Mouse (Mus musculus) MEL-GATA-1-ER (cell line): ENCODE measurements around the gene Nipal4.

Source experiments
- DNase-seq: peaks from one replicate; pipeline ENCODE4 v3.0.0-alpha.2; 2012; ENCODE audit warnings: low read depth; ENCODE audit errors: extremely low read depth

Nipal4 gene

GRCm38 (mm10) chr11:46115411-46116173 lies 50.7 kb downstream of the Nipal4 start:
- no peak for DNase-seq

GRCm38 (mm10) chr11:46115011-46115410 lies 51.3 kb downstream of the Nipal4 start:
- no peak for DNase-seq

- DNase-seq, result no peak
Measured at GRCm38 (mm10) chr11:46114221-46114620, 52.1 kb downstream of the Nipal4 start.

- DNase-seq, result no peak
Measured at GRCm38 (mm10) chr11:46113211-46113610, 53.1 kb downstream of the Nipal4 start.

GRCm38 (mm10) chr11:46110945-46111287 lies 55.4 kb downstream of the Nipal4 start:
- no peak for DNase-seq

- no peak for DNase-seq
Measured at GRCm38 (mm10) chr11:46110156-46110944, 56.0 kb downstream of the Nipal4 start.

DNA sequence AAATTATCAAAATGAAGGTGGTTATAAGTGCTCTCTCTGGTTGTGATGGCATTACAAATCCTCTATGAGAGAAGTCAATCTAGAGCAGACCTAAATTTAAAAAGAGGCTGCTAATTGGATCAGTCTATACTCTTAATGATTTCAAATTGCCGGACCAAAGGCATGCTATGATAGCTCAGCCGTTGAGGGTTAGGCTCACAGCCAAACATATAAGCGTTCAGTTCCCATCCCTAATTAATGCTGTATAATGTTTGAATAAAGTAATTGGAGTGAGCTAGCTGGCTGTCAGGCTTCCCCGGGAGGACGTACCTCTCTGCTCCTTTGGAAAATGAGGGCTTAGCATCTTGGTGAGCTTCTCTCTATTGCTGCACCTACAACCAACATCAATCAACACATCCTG lies 57.1 kb downstream of the Nipal4 start:
- no peak for DNase-seq

DNA sequence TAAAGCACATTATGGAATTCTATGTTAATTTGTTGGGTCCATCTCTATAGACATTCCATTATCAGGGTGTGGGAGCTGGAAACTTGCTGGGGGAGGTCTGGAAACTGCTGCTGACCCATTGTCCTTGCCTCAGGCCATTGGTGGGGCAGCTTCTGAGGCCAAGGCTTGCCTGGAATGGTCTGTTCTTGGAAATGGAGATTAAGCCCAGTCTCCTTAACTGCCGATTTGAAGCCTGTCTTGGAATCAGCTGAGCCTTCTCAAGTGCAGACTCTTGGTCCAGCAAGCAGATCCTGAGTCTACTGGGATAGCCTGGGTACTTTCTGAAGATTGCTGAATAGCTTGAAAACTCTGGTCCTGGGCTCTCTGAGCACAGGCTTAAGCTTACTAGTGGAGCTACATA lies 59.3 kb downstream of the Nipal4 start:
- no peak for DNase-seq

- no peak for DNase-seq
Measured at GRCm38 (mm10) chr11:46102107-46102506, 64.2 kb downstream of the Nipal4 start.
